Mouse (Mus musculus) cerebellum, adult 11 months (tissue): Measurements from ENCODE around the gene Erc1.
"Not testable (repeated sequence)": the region's sequence is repeated elsewhere in the genome, so short reads cannot be mapped to it uniquely, and the experiment has no call there.

Source experiments
- DNase-seq: peaks from one replicate; pipeline ENCODE4 v3.0.0; 2022

Erc1 gene

GRCm38 (mm10) chr6:119848034-119848695 lies at the start of gene Erc1:
Erc1 (minus strand) TSS chr6:119848167.
- DNase-seq = peak; percentile 99

- DNase-seq = no peak
Measured at GRCm38 (mm10) chr6:119892711-119893110, 44.7 kb upstream of the Erc1 start.

GRCm38 (mm10) chr6:119883151-119883550 lies 35.2 kb upstream of the Erc1 start:
- no peak for DNase-seq

GRCm38 (mm10) chr6:119864341-119865034 lies 16.5 kb upstream of the Erc1 start:
- DNase-seq = peak; percentile 97

- DNase-seq = no peak
Measured at GRCm38 (mm10) chr6:119861519-119861918, 13.6 kb upstream of the Erc1 start.

GRCm38 (mm10) chr6:119860236-119860635 lies 12.3 kb upstream of the Erc1 start:
- no peak for DNase-seq

- DNase-seq = no peak
Measured at GRCm38 (mm10) chr6:119855471-119855870, 7.5 kb upstream of the Erc1 start.

GRCm38 (mm10) chr6:119854156-119854555 lies 6.2 kb upstream of the Erc1 start:
- DNase-seq = no peak

- peak; percentile 42 for DNase-seq
Measured at GRCm38 (mm10) chr6:119849858-119850257, 1.9 kb upstream of the Erc1 start.

- DNase-seq = no peak
Measured at GRCm38 (mm10) chr6:119849348-119849709, 1.4 kb upstream of the Erc1 start.

- DNase-seq = no peak
Measured at GRCm38 (mm10) chr6:119848696-119849347, 855 bp upstream of the Erc1 start.

GRCm38 (mm10) chr6:119847518-119848033 lies 391 bp downstream of the Erc1 start:
- DNase-seq = no peak

GRCm38 (mm10) chr6:119846751-119847517 lies 1.0 kb downstream of the Erc1 start:
- DNase-seq = no peak

GRCm38 (mm10) chr6:119829951-119830350 lies 18.0 kb downstream of the Erc1 start:
- peak; percentile 62 for DNase-seq

GRCm38 (mm10) chr6:119828165-119828564 lies 19.8 kb downstream of the Erc1 start:
- no peak for DNase-seq

GRCm38 (mm10) chr6:119826701-119827100 lies 21.3 kb downstream of the Erc1 start:
- no peak for DNase-seq

- DNase-seq = no peak
Measured at GRCm38 (mm10) chr6:119822216-119822615, 25.8 kb downstream of the Erc1 start.

- DNase-seq = no peak
Measured at GRCm38 (mm10) chr6:119821158-119821557, 26.8 kb downstream of the Erc1 start.

- no peak for DNase-seq
Measured at GRCm38 (mm10) chr6:119818541-119818940, 29.4 kb downstream of the Erc1 start.

GRCm38 (mm10) chr6:119815426-119815825 lies 32.5 kb downstream of the Erc1 start:
- no peak for DNase-seq

GRCm38 (mm10) chr6:119813055-119813454 lies 34.9 kb downstream of the Erc1 start:
- DNase-seq = not testable (repeated sequence)

- peak; percentile 35 for DNase-seq
Measured at GRCm38 (mm10) chr6:119808726-119809505, 39.1 kb downstream of the Erc1 start.
